Mouse (Mus musculus) mouse trophoblast stem cell (cell line): Measurements from ENCODE around the gene Mettl18.
"Not testable (repeated sequence)": the region's sequence is repeated elsewhere in the genome, so short reads cannot be mapped to it uniquely, and the experiment has no call there.

Source experiments
- in situ Hi-C, 2 experiments: fragments of 300-500 bp; cut with MseI, MboI; formaldehyde crosslinking; loops; 2 replicates in 1 of 2; 3 replicates in 1 of 2; pipeline ENCODE4 v1.15.1; 2025

Mettl18 gene

DNA sequence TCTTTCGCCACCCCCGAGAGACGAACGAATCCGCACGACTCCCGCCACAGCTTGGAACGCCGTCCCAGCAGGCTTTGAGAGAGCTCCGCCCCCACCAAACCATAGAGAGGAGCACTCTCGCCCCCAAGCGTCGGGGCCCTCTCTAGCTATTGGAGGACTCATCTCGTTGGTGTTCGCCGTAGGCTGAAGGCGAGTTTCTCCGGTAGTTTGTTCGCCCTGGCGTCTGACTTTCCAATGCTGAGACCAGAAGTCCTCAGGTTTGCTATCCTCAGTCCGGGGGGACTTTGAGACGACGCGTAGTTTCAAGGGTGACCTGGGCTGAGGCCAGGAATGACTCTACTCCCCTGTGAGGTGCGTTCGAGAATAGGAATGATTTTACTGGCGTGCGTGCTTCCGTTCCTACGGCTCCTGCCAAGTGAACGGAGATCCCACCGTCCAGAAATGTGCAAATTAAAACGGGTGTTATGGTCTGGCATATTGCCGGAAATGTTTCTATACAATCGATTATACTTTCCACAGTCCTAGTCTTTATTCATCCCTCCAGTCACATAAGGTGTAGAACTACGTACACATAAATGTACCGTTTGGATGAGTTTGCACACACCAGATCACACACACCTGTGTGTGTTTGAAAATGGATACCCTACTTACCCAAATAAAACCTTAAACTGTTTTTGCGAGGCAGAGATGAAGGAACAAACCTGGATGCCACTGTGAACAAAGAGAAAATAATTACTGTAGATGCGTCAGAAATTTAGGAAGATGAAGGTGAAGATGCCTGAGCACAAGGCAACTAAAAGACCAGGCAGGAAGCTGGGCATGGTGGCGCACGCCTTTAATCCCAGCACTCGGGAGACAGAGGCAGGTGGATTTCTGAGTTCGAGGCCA, at the start of gene Mettl18, which contains the start of gene BC055324:
TSS of gene Mettl18 (plus strand) at position 169 of the 888 bp plus-strand sequence.
TSS of gene BC055324 (minus strand) at position 76 of the 888 bp plus-strand sequence.
- in situ Hi-C loops: no loop called here

- in situ Hi-C loops: no loop called here
Measured at GRCm38 (mm10) chr1:163953396-163953795, 41.3 kb upstream of the Mettl18 start.

DNA sequence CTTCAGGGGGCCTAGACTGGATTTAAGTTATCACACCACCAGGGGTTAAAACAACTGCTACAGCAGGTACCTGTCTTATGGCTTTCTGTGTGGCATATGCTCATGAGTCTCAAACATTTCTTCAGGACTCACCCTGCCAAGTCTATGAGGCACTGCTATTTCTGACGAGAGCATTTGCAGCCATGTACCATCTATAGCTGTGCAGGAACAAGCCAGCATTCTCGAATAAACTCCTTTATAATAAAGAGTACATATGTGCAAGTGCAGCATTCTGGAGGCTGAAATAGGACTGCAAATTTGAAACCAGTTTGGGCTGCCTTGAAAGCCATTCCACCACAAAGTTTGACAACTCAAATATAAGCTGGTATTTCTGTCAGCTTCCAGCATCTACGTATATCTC, 36.7 kb upstream of the Mettl18 start:
- in situ Hi-C loops: no loop called here

GRCm38 (mm10) chr1:163964008-163964689, 30.5 kb upstream of the Mettl18 start:
- in situ Hi-C loops: no loop called here

DNA sequence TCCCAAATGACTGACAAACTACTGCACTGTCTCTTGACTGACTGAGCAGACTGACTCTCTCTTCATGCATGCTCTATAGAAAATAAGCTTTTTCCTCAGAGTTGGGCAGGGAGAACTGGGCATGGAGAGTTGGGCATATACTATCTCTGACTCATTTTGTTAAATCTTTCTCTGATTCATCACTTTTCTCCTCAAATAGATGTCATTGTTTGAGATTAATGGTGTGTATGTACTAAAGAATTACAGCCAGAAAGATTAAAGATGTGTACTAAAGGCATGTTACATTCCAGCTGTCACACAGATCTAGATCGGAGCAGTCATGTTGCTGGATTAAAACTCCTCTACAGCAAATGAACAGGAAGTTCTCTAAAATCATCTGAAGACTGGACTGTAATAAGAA, 20.2 kb upstream of the Mettl18 start:
- in situ Hi-C loops: no loop called here

DNA sequence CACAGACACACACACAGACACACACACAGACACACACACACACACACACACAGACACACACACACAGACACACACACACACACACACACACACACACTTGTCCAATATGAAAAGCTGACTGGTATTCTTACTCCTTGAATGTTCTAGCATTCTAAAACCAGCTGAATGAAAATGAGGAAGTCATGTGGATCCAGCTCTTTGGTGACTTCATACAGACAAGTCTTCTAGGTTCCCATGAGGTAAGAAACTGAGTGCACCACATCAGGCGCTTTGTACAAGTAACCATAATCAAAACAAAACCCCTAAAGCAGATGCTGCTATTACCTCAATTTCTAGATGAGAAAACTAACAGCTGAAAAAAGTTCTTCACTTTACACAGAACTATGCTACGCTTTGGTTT, 19.6 kb upstream of the Mettl18 start:
- in situ Hi-C loops: no loop called here

GRCm38 (mm10) chr1:163976515-163976914, 18.2 kb upstream of the Mettl18 start:
- in situ Hi-C loops: no loop called here

DNA sequence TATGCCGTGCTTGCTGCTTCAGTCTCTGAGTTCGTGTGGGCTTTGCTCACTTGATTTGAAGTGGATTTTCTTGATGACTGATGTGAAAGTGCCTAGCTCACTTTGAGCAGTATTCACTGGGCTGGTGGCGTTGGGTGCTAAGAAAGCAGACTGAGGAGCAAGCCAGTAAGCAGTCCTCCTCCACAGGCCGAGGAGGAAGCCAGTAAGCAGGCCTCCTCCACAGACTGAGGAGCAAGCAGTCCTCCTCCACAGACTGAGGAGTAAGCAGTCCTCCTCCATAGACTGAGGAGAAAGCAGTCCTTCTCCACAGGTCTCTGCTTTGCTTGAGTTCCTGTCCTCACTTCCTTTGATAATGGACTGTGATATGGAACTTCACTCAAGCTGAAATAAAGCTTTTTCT, 2.3 kb upstream of the Mettl18 start:
- in situ Hi-C loops: no loop called here

DNA sequence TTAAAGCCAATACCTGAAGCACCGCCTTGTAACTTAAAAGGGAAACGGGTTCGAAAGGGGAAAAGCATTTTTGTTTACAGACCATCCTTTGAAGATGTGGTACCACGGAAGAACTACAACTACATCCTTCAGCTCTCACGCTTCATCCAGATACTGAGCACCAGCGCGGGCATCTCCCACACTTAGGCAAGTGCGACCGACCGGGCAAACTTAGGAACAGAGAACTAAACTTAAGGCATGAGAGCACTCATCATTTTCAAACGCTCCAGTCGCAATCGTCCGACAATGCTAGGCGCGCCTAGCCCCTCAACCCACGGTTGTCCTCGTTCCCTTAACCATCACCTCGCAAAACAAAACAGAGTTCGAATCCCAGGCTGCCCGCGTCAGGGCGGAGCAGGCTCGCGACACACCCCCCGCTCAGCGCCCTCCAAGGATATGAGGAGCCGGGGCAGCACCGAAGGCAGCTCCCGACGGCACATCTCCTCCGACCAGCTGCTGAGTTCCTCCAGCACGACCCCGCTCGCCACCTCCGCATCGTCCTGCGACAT, 442 bp upstream of the Mettl18 start:
- in situ Hi-C loops: no loop called here

GRCm38 (mm10) chr1:163995609-163995913, 872 bp downstream of the Mettl18 start:
- in situ Hi-C loops: no loop called here

DNA sequence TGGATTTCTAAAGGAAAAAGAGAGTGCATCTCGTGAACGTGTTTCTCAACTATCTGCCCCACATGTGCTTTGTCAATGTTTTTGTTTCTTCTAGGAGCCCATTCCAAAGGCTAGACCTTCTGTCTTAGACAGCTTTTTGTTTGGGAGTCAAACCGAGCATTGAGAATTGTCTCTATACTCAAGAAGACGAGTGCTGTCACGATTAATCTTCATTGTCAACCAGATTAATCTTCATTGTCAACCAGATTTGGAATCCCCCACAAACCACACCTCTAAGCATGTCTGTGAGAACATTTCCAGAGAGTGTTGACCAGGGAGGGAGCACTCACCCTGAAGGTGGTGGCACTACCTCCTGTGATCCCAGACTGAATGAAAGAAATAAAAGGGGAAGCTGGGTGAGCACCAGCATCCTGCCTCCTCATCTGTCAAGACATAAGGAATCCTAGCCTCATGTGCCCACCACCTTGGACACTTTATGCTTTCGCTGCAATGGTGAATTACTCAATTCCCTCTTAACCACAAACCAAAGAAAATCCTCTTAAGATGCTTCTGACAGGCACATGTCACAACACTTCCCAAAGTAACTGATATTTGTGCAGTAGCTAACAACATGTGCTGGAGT, 7.3 kb downstream of the Mettl18 start:
- in situ Hi-C loops: no loop called here

- in situ Hi-C loops: no loop called here
Measured at GRCm38 (mm10) chr1:164004311-164004710, 9.6 kb downstream of the Mettl18 start.

DNA sequence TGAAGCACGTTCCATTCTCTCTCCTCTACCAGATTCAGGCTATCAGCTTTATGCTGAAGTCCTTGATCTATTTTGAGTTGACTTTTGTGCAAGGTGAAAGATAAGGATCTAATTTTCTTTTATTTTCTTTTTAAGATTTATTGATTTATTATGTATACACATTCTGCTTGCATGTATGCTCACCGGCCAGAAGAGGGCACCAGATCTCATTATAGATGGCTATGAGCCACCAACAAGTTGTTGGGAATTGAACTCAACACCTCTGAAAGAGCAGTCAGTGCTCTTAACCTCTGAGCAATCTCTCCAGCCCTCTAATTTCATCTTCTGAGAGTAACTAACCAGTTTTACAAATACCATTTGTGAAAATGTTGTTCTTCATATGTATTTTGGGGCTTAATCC, 14.5 kb downstream of the Mettl18 start:
- in situ Hi-C loops: no loop called here

GRCm38 (mm10) chr1:164014616-164015015, 19.9 kb downstream of the Mettl18 start:
- in situ Hi-C loops: loop anchor here in 1 of 2 experiments (10.0 kb wide), 1 partner anchor 120 kb away; no protein-coding TSS in a partner anchor

DNA sequence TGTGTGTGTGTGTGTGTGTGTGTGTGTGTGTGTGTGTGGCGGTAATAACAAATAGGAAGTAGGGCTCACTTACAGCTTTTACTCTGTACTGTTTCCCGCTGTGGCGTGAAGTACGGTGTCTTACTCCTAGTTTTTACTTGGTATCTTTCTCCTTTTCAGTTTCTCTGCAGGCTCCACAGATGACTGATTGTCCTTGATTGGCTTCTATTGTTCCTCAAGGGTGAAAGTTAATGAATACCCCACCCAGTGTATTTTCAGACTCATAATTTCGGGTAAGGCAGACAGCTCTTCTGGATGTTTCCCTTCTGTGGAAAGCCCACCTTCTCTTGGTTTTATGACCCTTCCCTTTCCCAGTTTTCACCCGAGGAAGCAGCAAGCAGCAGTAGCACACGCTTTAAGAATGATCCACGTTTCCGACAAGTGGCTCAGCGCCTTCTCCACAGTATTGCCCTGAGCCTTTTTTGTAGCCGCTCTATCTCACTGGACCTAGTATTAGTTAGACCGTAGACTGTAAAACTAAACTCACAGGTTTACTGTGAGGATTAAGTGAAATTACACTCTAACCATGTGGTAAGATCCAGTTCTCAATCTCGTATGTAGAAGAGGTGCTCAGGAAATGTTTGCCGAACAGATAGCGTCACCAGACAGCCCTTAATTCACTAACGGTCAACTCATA, 23.7 kb downstream of the Mettl18 start:
- in situ Hi-C loops: loop anchor here in 1 of 2 experiments (10.0 kb wide), 1 partner anchor 116 kb away; no protein-coding TSS in a partner anchor

- in situ Hi-C loops: loop anchor here in 1 of 2 experiments (10.0 kb wide), 1 partner anchor 115 kb away; no protein-coding TSS in a partner anchor
Measured at GRCm38 (mm10) chr1:164019789-164020188, 25.1 kb downstream of the Mettl18 start.

- in situ Hi-C loops: not testable (repeated sequence)
Measured at GRCm38 (mm10) chr1:164020746-164021145, 26.1 kb downstream of the Mettl18 start.

DNA sequence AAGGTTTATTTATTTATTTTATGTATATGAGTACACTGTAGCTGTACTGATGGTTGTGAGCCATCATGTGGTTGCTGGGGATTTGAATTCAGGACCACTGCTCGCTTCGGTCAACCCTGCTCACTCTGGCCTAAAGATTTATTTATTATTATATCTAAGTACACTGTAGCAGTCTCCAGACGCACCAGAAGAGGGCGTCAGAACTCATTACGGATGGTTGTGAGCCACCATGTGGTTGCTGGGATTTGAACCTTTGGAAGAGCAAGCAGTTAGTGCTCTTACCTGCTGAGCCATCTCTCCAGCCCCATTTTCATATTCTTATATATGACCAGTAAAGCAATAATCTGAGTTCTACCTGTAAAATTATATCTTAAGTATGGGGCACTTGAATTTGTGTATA, 27.4 kb downstream of the Mettl18 start:
- in situ Hi-C loops: not testable (repeated sequence)

GRCm38 (mm10) chr1:164025685-164026084, 31.0 kb downstream of the Mettl18 start:
- in situ Hi-C loops: no loop called here

DNA sequence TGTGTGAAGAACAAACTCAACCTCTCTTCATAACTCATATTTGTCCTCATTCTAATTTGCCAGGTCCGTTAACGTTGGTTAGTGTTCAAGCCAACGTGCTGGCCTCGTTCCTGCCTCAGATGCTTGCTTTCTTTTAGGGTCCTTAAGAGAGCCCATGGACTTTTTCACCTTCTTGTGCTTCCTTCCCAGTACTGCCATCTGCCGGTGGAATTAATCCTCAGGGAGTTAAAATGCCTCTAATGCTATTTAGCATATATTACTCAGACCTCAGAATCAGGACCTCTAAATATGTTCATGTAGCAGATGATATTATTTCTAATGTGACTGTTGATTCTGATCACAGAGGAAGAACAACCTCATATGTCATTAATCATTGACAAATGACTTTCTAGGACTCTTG, 32.7 kb downstream of the Mettl18 start:
- in situ Hi-C loops: no loop called here

GRCm38 (mm10) chr1:164040385-164041135, 45.9 kb downstream of the Mettl18 start:
- in situ Hi-C loops: no loop called here
